Mouse (Mus musculus): Measurements from ENCODE around the gene Gm5797.
"Not testable (repeated sequence)": the region's sequence is repeated elsewhere in the genome, so short reads cannot be mapped to it uniquely, and the experiment has no call there.

DNA sequence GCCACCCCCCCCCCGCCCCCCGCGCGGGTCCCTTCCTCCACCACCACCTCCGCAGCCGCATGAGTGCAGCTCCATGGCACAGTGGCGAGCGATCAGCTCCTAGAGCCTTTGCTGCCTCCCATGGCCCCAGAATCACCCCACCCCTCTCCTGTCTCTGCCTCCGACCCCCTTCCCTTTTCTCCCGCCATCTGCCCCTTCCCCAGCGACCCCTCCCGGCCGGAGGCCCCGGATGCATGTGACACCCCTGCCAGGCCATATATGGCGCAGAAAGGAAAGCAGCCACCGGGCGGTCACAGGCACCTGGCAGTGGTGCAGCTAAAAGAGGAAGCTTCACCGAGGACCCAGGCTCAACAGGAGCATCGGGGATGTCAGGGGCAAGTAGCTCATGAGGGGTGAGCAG, 17.1 kb downstream of the Gm5797 start:
- not testable (repeated sequence) for TF ChIP-seq CTCF, EP300 (IDR thresholded peaks at IDR 0.05; ENCODE audit: low read depth)
